Mouse (Mus musculus) gastrocnemius, adult 8-10 months (tissue): ENCODE measurements at regions not wholly inside any gene's neighbourhood (a gene's known extent, or its start where the extent isn't known, plus 50 kb on each side); places are given as distances from the start of the nearest gene placed in this dataset.

Experiments used
- DNase-seq, 2 experiments: peaks; one replicate each; pipeline ENCODE4 v3.0.0; 2022; ENCODE audit warnings: low spot score in 2 of 2

DNA sequence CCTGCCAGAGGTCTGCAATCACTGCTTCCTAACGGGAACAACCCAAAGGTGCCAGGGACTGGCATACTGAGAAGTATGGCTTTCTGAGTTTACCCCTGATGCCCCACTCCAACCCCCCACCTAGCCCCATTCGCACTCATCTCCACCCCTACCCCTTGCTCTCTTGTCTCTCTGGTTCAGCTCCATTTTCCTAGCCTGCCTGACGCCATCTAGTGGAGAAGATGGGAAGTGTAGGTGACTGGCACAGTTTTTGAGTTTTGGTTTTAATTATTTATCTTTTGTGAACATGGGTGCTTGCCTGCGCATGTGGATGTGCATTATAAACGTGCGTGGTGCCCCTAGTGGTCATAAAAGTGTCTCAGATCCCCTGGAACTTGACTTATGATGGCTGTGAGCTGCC lies 352.3 kb upstream of the Hs6st1 start:
- DNase-seq, result no peak

- no peak for DNase-seq
These were observed 351.0 kb upstream of the Hs6st1 start for GRCm38 (mm10) chr1:35717166-35717565.

- no peak for DNase-seq
These were observed 350.5 kb upstream of the Hs6st1 start for GRCm38 (mm10) chr1:35717659-35718058.

GRCm38 (mm10) chr1:35720063-35720462 lies 348.1 kb upstream of the Hs6st1 start:
- DNase-seq, result no peak

GRCm38 (mm10) chr1:35724366-35724900 lies 343.8 kb upstream of the Hs6st1 start:
- no peak for DNase-seq

DNA sequence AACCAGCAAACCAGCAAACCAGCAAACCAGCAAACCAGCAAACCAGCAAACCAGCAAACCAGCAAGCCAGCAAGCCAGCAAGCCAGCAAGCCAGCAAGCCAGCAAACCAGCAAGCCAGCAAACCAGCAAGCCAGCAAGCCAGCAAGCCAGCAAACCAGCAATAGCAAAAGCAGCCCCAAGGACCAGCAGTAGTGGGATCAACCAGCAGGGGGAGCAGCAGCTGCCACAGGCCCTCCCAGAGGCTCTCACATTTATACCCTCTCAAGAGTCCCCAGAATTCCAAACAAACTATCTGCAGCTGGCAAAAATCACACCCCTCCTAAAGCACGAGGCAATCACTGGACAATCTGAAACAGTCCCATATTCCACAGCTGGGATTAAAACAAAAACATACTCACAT lies 341.6 kb upstream of the Hs6st1 start:
- peak; percentile 22 to 29 for DNase-seq

DNA sequence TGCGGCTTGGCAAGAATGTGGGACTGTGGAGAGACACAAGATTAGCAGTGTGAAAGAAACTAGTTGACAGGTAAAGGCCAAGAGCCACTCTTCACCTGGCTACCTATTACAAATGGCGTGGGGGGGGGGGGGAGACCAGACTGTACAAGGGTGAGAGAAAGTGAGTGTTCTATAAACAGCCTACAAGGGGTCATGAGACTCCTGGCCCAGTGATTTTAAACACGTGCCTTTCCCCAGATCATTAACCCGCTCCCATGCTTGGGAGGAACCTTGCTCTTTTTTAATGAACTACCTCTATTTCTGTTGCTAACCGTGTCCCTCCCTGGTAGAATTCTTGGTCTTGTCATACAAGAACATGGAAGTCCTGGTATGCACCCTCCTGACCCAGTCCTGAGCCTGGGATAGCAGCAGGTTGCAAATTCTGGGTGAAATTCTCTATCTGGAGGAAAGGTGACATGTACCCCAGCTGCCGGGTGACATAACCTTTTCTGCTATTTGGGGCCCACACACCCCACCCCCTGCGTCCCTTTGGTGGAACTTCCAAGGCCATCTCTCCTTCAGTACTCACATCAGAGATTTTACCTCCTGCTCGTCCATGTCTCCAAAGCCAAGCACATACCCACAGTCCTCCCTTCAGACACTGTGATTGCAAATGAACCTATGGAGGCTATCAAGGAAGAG lies 340.8 kb upstream of the Hs6st1 start:
- DNase-seq, result no peak

DNA sequence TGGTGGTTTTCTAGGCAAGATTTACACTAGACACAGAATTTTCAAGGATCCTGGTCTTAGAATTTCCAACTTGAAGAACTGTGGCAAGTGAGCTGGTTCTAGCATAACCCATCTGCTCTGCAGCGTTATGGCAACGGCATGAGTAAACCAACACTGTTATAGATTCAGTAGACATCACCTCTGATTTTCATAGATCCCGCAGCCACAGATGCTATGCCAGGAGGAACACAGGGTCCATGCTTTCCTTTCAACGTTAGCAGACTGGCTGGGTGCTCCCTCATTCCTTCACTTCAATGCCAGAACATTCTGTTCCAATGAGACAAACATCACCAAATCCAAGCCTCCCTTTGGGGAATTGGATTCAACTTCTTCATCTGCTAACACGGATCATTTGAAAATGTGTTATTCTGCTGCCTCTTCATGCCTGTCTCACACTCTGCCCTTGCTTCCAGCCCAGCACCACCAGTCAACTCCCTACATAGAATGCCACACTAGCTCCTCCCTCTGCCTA lies 338.4 kb upstream of the Hs6st1 start:
- peak in 1 of 2 experiments; percentile 15 for DNase-seq

- no peak for DNase-seq
These were observed 337.9 kb upstream of the Hs6st1 start for GRCm38 (mm10) chr1:35730309-35730708.

GRCm38 (mm10) chr1:35736247-35736646 lies 332.0 kb upstream of the Hs6st1 start:
- no peak for DNase-seq

DNA sequence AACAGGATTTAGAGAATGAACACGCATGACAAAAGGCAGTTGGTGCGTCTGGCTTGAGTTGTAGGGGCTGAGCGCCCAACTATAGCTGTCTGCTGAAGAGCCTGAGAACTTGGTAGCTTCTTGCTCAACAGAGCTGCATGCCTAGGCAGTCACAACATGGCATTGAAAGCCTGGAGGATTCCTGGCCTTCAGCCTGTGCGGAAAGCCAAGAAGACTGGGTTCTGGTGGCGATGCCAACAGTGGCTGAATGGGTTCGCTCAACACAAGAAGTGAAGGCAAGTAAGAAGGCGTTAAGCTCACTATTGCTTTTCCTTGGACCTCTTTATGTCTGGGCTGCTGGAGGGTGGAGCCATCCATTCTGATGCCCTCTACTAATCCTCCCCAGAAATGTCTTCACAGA lies 318.6 kb upstream of the Hs6st1 start:
- no peak for DNase-seq

DNA sequence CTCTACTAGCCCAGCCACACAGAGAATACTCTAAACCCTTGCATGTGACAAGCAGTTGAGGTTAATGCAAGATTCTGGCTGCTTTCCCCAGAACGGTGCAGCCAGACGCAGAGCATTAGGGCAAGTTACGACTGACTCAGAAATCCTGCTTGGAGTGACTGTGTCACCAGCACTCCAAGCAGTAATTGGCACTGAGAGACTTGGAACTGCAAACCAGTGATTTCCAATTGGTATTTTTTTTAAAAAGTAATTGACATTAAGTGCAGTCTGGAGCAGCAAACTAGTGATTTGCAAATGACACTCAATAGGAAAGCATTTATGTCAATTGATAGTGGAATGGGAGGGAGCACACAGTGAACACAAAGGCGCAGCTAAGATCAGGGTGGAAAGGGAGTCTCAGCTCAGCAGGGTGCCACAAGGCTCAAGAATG lies 318.1 kb upstream of the Hs6st1 start:
- no peak for DNase-seq

DNA sequence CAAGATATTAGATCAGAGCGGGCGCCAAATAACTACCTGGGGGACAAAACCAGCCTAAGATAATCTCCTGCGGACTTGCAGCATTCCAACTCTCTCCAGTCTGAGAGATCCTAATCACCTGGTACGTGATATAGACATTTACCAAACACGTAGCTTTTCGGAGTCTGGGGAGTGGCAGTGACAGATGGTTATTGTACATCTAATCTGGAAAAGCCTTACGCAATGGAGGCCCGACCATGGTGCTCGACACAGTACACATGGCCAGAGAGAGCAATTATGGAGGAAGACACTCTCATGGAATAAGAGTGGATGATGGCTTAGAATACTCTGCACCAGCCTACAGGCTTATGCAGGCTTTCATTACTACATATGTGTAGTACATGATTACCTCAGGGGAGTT lies 315.6 kb upstream of the Hs6st1 start:
- no peak for DNase-seq

- DNase-seq, result no peak
These were observed 314.0 kb upstream of the Hs6st1 start for GRCm38 (mm10) chr1:35754170-35754569.

GRCm38 (mm10) chr1:35759010-35759409 lies 309.2 kb upstream of the Hs6st1 start:
- DNase-seq, result no peak

DNA sequence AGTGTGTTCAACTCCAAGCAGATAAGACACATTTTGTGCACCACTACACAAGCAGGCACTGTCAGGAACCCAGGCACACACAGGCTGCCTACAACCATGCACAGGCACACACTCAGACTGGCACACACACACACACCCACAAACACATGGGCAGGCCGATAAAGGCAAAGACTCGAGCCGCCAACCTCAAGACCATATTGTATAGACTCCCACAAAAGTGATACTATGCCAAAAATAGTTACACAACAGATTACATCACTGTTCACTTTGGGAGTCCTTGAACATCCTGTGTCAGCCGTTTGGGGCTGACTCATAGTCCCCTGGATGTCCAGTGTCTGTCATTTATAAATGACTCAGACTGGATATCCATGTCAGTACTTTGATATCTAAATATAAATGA lies 308.6 kb upstream of the Hs6st1 start:
- DNase-seq, result no peak

DNA sequence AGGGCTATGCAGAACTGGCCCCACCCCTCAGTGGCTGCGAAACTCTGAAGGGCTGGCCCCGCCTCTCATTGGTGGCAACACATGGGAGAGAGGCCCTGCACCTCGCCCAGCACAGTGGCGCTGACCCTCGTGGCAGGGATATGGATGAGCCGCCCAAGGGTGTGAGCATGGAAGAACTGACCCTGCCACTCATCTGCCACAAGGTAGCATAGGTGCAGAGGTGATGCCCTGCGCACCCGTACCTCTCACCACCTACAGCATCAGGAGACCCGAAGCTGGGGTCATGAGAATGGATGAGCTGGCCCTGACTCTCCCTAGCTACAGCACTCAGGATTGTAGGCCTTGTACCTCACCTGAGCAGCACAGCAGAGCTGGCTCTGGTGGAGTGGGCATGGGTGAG lies 305.1 kb upstream of the Hs6st1 start:
- no peak for DNase-seq

DNA sequence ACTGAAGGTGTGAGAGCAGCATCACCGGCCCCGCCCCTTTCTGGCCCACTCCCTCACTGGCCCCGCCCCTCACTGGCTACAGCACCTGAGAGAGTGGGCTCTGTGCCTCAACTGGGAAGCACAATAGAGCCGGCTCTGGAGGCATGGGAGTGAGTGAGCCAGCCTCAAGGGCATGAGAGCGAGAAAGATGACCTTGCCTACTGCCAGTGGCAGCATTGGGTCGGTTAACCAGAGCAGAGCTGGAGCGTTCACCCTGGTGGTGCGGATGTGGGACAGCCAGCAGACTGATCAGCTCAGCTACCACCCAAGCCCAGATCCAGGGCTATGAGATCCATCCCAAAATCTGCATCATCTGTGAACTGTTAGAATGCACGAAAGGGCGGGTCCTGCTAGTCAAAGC lies 304.7 kb upstream of the Hs6st1 start:
- no peak for DNase-seq

DNA sequence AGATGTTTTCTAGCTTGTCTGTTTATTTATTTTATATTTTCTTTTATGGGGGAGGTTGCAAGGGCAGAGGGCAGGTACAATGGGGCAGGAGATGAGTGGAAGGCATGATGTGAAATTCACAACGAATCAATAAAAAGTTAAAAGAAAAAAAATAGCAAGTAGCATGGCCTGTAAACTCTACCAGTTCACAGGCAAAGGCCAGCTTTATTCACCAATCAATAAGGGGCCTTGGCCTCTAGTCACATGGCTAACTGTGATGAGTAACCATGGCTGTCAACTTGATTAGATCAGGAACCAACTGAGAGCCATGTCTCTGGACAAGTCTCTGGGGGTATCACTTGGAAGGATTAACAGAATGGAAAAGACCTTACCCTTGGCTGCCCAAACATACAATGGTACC lies 304.1 kb upstream of the Hs6st1 start:
- DNase-seq, result no peak

GRCm38 (mm10) chr1:35765692-35766091 lies 302.5 kb upstream of the Hs6st1 start:
- no peak for DNase-seq

DNA sequence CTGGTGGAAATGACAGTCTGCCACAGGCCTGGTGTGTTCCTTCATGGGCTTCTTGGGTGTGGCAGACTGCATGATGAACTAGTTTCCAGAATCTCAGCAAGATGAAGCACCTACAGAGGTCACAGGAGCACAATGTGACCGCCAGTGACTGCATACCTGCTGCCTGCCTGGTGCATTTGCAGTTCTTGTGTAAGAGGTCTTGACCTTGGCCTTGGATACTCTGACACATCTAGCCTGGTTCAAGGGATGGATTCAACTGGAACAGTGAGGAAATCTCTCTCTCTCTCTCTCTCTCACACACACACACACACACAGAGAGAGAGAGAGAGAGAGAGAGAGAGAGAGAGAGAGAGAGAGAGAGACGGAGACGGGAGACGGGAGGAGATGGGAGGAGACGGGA lies 301.9 kb upstream of the Hs6st1 start:
- DNase-seq, result no peak

DNA sequence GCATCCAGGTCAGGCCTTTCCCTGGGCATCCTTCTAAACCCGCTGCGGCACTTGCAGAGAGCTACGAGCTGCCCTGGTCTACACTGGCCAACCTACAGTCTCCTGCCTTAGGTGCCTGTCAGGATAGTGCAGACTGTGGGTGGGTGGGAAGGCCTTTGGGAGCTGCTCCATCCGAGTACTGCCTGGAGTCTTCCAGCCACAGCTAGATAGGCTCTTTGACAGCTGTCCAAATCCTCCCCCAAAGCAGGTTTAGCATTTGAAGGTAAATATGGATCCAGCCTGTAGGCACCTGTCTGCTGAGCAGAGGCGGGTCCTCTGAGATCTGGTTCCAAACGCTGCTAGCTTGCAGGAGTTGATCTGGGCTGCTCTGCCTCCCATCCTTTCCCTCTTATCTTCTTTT lies 295.6 kb upstream of the Hs6st1 start:
- DNase-seq, result no peak

DNA sequence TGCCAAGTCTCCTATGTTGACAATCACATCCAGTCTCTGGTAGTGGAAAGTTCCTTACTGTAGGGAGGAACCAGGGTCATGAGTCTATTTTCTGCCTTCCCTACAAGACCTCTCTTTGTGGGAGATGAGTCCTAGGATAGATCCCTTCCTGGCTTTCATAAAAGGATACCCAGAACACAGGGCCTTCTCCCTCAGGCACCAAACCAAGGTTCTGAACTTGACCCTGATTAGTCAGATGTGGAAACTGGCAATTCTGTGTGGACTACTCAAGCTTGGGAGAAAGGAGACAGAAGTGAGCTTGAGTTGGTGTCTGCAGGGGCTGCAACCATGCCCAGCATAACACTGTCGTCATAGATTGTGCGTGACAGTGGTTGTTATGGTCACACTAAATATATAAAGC lies 293.6 kb upstream of the Hs6st1 start:
- no peak for DNase-seq
